Mouse (Mus musculus): Measurements from ENCODE around the gene Ankrd36. TPM values are rescaled to one million over a fixed set of nuclear protein-coding genes. Genes with fewer than 3 reads are reported as not detected.

The Ankrd36 gene
- polyA plus RNA-seq, 1 experiment, result not detected

DNA sequence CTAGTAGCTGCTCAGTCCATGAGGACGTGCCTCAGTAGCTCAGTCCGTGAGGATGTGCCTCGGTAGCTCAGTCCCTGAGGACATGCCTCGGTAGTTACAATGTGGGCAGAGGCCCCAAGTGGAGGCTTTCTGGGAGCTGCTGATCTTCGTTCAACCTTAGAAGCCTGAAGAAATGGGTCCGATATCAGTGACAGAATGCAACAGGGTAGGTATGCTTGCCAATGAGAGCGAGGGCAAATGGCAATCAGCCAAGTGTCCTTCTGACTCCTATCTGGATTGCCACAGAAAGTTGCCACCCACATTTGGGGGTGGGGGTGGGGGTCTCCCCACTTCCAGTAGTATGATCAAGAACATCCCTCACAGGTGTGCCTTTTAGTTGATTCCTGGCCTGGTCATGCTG lies 131.3 kb downstream of the Ankrd36 start:
- TF ChIP-seq CTCF (IDR thresholded peaks at IDR 0.05; ENCODE audit: insufficient read depth, low read length) (no peak), POLR2A (IDR thresholded peaks at IDR 0.05; ENCODE audit: borderline replicate concordance, extremely low read depth, low read depth, low read length) (no peak)
- Histone ChIP-seq H3K4me1 (ENCODE audit: control insufficient read depth, insufficient read depth, low read length) (no peaks in the 10 kb centered on the region), H3K4me3 (replicated peaks; ENCODE audit: extremely low read depth, low read depth, low read length) (no peak overlapping the region)
- 84% methylated on average over 7 of the region's 7 CpGs for WGBS
- DNase-seq, result no peak

- H3K4me1 ChIP-seq (ENCODE audit: control insufficient read depth, insufficient read depth, low read length), result peaks cover 4% of the 10 kb centered on the region; the same call in 1 of the 2 replicates
- no peak overlapping the region for H3K4me3 ChIP-seq (replicated peaks; ENCODE audit: extremely low read depth, low read depth, low read length)
- TF ChIP-seq POLR2A (IDR thresholded peaks at IDR 0.05; ENCODE audit: borderline replicate concordance, extremely low read depth, low read depth, low read length) (no peak), CTCF (IDR thresholded peaks at IDR 0.05; ENCODE audit: insufficient read depth, low read length) (no peak)
- no peak for DNase-seq
- WGBS, result 52% methylated on average over 2 of the region's 2 CpGs
Observed at GRCm38 (mm10) chr11:5701300-5701699, 131.8 kb downstream of the Ankrd36 start.

DNA sequence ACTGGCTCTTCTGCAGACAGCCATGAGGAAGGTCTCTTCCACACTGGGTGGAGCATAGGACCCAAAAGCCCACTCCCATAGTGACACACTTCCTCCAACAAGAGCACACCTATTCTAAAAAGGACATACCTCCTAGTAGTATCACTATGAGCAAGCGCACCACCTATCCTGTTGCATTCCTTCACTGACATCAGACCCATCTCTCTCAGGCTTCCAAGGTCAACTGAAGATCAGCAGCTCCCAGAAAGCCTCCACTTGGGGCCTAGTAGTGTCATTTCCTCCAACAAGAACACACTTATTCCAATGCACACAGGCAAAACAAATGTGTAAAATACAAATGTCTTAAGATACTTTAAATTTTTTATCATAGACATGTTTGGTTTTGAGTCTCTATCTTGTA lies 132.3 kb downstream of the Ankrd36 start:
- DNase-seq, result no peak
- TF ChIP-seq POLR2A (IDR thresholded peaks at IDR 0.05; ENCODE audit: borderline replicate concordance, extremely low read depth, low read depth, low read length), result no peak
- TF ChIP-seq CTCF (IDR thresholded peaks at IDR 0.05; ENCODE audit: insufficient read depth, low read length), result no peak
- 96% methylated on average over 1 of the region's 1 CpGs for WGBS
- Histone ChIP-seq H3K4me3 (replicated peaks; ENCODE audit: extremely low read depth, low read depth, low read length) (no peak overlapping the region), H3K4me1 (ENCODE audit: control insufficient read depth, insufficient read depth, low read length) (peaks cover 9% of the 10 kb centered on the region)

DNA sequence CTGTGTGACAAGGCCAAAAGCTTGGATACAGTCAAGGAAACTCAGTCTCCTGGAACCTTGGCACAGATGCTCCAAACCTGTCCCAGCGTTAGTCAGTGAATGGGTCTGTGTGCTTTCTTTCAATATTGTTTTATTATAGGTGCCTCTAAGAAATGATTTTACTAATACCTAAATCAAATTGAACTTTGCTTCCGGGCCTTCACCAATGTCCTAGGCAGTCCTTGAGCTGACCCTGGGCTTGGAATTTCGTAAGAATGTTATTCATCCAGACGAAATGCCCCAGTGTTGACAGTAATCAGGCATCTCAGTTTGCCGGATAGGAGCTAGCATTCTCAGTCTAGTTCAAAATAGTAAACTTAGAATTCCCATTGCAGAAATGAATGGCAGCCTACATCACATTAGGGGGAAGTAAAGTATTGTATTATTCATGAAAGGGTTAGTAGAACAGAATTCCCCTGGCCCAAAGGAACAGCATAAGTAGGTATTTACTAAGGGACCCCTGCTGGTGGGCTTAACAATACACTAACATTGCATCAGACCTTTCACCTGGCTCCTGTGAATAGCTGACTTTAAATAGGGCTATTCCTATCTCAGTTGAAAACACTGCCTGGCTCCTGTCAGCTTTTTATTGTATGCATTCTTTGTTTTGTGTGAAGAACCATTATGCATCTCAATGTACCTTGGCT lies 132.9 kb downstream of the Ankrd36 start:
- H3K4me1 ChIP-seq (ENCODE audit: control insufficient read depth, insufficient read depth, low read length), result peaks cover 10% of the 10 kb centered on the region
- 65% methylated on average over 5 of the region's 5 CpGs for WGBS
- no peak for DNase-seq
- H3K4me3 ChIP-seq (replicated peaks; ENCODE audit: extremely low read depth, low read depth, low read length), result no peak overlapping the region
- no peak for TF ChIP-seq CTCF (IDR thresholded peaks at IDR 0.05; ENCODE audit: insufficient read depth, low read length)
- TF ChIP-seq POLR2A (IDR thresholded peaks at IDR 0.05; ENCODE audit: borderline replicate concordance, extremely low read depth, low read depth, low read length), result no peak

- DNase-seq, result no peak
- 93% methylated on average over 6 of the region's 6 CpGs for WGBS
- H3K4me3 ChIP-seq (replicated peaks; ENCODE audit: extremely low read depth, low read depth, low read length), result no peak overlapping the region
- no peak for TF ChIP-seq POLR2A (IDR thresholded peaks at IDR 0.05; ENCODE audit: borderline replicate concordance, extremely low read depth, low read depth, low read length)
- no peak for TF ChIP-seq CTCF (IDR thresholded peaks at IDR 0.05; ENCODE audit: insufficient read depth, low read length)
- H3K4me1 ChIP-seq (ENCODE audit: control insufficient read depth, insufficient read depth, low read length), result peaks cover 10% of the 10 kb centered on the region
Observed at GRCm38 (mm10) chr11:5702957-5703332, 133.5 kb downstream of the Ankrd36 start.

DNA sequence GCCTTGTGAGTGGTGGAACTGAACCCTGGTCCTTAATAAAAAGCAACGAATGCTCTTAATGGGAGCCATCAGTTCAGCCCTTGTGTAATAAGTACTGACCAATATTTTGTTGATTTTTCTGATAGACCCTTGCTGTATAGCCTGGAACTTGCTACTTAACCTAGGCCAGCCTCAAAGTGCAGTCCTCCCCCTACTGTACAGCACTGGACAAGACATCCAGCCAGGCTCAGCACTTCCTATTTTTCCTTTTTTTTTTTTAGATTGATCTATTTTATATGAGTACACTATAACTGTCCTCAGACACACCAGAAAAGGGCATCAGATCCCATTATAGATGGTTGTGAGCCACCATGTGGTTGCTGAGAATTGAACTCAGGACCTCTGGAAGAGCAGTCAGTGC lies 133.9 kb downstream of the Ankrd36 start:
- H3K4me3 ChIP-seq (replicated peaks; ENCODE audit: extremely low read depth, low read depth, low read length), result no peak overlapping the region
- no peak for DNase-seq
- 100% methylated on average over 1 of the region's 1 CpGs for WGBS
- TF ChIP-seq POLR2A (IDR thresholded peaks at IDR 0.05; ENCODE audit: borderline replicate concordance, extremely low read depth, low read depth, low read length) (no peak), CTCF (IDR thresholded peaks at IDR 0.05; ENCODE audit: insufficient read depth, low read length) (no peak)
- peaks cover 10% of the 10 kb centered on the region for H3K4me1 ChIP-seq (ENCODE audit: control insufficient read depth, insufficient read depth, low read length)

DNA sequence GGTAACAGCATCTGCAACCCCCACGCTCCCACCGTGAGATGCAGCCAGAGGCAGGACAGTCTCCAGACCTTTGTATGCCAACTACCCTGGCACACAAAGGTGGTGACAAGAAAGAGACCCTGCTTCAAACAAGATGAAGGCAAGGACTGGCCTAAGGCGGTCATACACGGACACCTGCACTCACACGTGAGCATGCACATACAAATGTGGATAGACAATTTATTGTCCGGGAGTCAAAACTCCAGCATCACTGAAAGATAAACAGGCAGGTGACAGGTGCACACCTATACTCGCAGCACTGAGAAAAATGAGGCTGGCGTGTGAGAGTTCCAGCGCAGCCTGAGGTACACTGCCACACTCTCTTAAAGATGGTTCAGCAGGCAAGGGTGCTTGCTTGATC lies 136.5 kb downstream of the Ankrd36 start:
- no peak for DNase-seq
- TF ChIP-seq CTCF (IDR thresholded peaks at IDR 0.05; ENCODE audit: insufficient read depth, low read length), result no peak
- no peak for TF ChIP-seq POLR2A (IDR thresholded peaks at IDR 0.05; ENCODE audit: borderline replicate concordance, extremely low read depth, low read depth, low read length)
- H3K4me1 ChIP-seq (ENCODE audit: control insufficient read depth, insufficient read depth, low read length), result peaks cover 10% of the 10 kb centered on the region
- WGBS, result 89% methylated on average over 9 of the region's 9 CpGs
- H3K4me3 ChIP-seq (replicated peaks; ENCODE audit: extremely low read depth, low read depth, low read length), result no peak overlapping the region

DNA sequence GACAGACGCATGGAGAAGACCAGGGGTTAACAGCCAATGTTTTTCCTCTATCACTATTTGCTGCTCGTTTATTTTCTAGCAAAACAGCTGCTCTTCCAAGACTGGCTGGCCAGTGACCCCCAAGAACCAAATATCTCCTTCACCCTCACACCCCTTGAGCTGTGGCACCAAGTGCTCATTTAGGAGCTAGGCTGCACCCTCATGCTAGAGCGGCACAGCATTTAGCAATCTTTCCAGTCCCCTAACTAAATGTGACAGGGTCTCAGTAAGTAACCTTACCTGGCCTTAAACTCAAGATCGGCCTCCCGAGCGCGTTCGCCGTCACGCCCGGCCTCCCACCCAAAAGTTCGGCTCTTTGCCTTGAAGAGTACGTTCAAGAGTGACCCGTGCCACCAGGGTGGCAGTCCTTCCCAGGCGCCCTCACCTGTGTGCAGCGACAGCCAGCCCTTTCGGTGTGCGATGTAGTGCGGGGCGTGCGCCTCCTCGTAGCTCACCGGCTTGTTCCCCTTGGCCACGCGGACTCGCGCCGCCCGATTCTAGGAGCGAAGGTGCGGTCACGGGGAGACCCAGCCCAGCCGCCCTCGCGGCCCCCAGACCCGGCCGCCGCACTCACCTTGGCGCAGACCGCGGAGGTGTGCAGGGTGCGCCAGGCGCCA lies 137.5 kb downstream of the Ankrd36 start:
- WGBS, result under 1% methylated on average over 43 of the region's 43 CpGs
- H3K4me1 ChIP-seq (ENCODE audit: control insufficient read depth, insufficient read depth, low read length), result peaks cover 10% of the 10 kb centered on the region
- H3K4me3 ChIP-seq (replicated peaks; ENCODE audit: extremely low read depth, low read depth, low read length), result peak overlapping the region; percentile 97
- no peak for TF ChIP-seq CTCF (IDR thresholded peaks at IDR 0.05; ENCODE audit: insufficient read depth, low read length)
- TF ChIP-seq POLR2A (IDR thresholded peaks at IDR 0.05; ENCODE audit: borderline replicate concordance, extremely low read depth, low read depth, low read length), result no peak
- DNase-seq, result no peak

DNA sequence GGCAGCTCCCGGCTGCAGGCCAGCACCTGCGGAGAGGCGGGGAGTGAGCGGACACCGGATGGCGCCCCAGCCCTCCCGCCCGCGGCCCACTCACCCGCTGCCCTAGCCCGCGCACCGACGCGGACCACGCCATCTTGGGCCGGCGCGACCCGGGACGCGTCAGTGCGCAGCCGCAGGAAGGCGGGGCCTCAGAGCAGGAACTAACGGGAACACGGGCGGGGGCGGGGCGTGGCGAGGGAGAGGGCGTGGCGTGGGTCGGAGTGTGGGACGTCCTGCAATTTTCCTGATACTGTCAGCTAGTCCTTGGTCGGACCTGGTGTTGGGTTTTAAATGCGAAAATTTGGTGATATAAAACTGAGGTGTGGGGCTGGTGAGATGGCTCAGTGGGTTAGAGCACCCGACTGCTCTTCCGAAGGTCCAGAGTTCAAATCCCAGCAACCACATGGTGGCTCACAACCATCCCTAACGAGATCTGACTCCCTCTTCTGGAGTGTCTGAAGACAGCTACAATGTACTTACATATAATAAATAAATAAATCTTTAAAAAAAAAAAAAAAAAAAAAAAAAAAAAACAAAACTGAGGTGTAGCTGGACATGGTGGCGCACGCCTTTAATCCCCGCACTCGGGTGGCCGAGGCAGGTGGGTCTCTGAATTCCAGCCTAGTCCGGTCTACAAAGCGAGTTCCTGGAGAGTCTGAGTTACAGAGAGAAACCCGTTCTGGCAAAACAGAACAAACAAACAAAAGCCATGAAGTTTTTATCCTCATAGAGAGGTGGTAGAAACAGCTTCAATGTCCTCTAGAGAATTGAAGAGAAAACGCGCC lies 138.3 kb downstream of the Ankrd36 start:
- peaks cover 10% of the 10 kb centered on the region for H3K4me1 ChIP-seq (ENCODE audit: control insufficient read depth, insufficient read depth, low read length)
- DNase-seq, result peak; percentile 84
- TF ChIP-seq CTCF (IDR thresholded peaks at IDR 0.05; ENCODE audit: insufficient read depth, low read length) (no peak), POLR2A (IDR thresholded peaks at IDR 0.05; ENCODE audit: borderline replicate concordance, extremely low read depth, low read depth, low read length) (peak; percentile 78)
- H3K4me3 ChIP-seq (replicated peaks; ENCODE audit: extremely low read depth, low read depth, low read length), result peak overlapping the region; percentile 97
- 16% methylated on average over 46 of the region's 50 CpGs for WGBS
